Mouse (Mus musculus) kidney, postnatal 14 days (tissue): ENCODE measurements around the gene Pom121.
A peak's percentile ranks its signal among the peaks of the same experiment; 100 is the strongest.
"Not testable (repeated sequence)": the region's sequence is repeated elsewhere in the genome, so short reads cannot be mapped to it uniquely, and the experiment has no call there.

ENCODE experiments used
- DNase-seq: peaks from one replicate; pipeline ENCODE4 v3.0.0; 2022; ENCODE audit warnings: mixed read lengths

The Pom121 gene

GRCm38 (mm10) chr5:135394004-135394823, at the start of gene Pom121:
Gene Pom121 (minus strand): TSS chr5:135394546.
- peak; percentile 92 for DNase-seq

- peak; percentile 75 for DNase-seq
Observed at GRCm38 (mm10) chr5:135442430-135442829, 48.1 kb upstream of the Pom121 start.

DNA sequence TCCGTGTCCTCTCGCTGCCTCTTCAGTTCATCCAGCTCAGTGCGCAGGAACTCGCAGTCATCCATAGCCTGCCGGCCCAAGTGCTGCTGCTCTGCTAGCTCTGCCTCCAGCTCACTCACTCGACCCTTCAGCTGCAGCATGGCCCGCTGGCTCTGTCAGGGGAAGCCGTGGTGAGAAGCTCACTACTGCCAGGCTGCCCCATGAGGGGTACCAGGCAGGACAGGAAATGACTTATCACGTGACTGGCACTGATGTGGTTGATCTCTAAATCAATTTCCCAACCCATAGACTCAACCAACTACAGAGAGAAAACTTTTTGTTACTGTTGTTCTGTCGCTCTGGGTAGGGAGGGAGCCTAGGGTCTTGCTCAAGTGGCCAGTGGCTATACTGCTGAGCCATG, 40.7 kb upstream of the Pom121 start:
- no peak for DNase-seq

DNA sequence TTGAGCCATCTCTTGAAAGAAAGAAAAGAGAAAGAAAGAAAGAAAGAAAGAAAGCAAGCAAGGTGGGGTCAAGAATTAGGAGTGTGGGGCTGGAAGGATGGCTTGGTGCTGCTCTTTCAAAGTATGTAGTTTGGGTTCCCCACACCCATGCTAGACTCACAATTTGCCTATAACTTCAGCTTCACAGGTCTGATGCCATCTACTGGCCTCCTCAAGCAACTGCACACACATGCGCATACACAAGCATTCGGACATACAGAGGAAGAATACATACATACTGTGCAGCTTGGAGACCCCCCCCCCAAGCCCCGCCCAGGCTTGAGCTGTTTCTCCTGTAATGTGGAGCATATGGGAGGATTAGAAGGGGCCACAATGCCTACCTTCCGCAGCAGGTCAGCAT, 39.5 kb upstream of the Pom121 start:
- DNase-seq: no peak

- DNase-seq: peak; percentile 11
Observed at GRCm38 (mm10) chr5:135431111-135431510, 36.8 kb upstream of the Pom121 start.

- peak; percentile 12 for DNase-seq
Observed at GRCm38 (mm10) chr5:135428786-135429185, 34.4 kb upstream of the Pom121 start.

DNA sequence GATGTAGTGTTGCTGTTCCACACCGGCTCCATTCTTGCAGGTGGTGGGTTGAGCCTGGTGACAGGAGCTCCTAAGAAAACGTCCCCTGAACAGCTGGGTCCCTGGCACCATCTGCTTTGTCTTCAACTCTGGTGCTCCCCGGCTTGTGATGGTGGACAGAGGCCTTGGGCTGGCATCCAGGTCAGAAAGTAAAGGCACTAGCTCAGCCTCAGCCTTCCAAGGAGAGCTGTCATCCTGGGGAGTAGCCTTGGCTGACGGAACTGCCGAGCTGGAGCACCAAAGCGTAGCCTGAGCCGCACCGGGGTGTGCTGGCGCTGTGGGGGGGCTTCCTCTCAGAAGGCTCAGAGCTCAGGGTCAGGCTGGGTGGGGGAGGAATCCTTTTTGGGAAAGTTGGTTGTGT, 15.9 kb upstream of the Pom121 start:
- no peak for DNase-seq

GRCm38 (mm10) chr5:135408114-135408513, 13.8 kb upstream of the Pom121 start:
- DNase-seq: no peak

DNA sequence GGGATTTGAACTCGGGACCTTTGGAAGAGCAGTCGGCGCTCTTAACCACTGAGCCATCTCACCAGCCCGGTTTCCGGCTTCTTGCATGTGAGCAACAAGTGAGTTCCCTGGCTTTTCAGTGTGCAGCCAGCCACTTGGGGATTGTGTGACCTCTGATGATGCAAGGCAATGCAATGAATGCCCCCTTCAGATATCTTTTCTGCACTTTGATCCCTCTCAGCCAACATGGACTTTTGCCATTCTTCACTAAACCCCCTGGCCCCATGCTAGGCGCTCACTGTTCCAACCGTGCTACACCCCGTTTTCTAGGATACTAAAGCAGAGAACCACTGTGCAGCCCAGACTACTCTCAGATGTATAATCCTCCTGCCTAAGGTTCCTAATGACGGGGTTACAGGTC, 11.1 kb upstream of the Pom121 start:
- DNase-seq: no peak

DNA sequence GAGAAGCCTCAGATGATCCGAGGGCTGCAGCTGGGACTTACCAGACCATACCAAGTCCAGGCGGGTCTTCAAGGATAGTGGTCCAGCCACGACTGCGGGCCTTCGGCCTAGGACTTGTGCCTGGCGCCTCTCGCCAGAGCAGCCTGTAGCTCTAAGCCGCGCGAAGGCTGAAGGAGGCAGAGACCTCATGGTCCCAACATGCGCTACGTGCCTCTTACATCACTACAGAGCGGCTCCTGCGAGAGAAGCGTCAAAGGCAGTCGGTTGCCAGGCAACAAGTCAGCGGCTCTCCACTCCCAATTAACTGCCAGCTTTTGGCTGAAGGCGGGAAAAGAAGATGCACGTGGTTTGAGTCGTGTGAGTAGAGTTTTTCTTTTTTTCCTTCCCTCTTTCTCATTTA, 10.3 kb upstream of the Pom121 start:
- DNase-seq: peak; percentile 40

- DNase-seq: peak; percentile 83
Observed at GRCm38 (mm10) chr5:135400244-135400643, 5.9 kb upstream of the Pom121 start.

DNA sequence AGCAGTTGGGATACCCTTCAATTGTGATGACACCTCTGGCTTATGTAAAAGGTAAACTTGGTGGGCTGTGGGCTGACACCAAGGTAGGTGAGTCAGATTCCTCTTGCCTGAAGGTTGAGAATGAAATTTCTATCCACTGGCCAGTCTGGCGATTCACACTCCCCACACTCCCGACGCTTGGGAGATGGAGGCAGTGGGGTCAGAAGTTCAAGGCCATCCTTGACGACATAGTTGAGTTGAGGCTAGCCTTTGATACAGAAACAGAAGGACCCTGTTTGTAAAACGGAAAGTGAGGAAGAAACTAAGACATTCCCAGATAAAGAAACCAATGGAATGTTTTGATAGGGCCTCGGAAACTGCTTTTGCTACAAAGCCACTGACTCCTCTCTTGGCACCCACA, 5.0 kb upstream of the Pom121 start:
- no peak for DNase-seq

DNA sequence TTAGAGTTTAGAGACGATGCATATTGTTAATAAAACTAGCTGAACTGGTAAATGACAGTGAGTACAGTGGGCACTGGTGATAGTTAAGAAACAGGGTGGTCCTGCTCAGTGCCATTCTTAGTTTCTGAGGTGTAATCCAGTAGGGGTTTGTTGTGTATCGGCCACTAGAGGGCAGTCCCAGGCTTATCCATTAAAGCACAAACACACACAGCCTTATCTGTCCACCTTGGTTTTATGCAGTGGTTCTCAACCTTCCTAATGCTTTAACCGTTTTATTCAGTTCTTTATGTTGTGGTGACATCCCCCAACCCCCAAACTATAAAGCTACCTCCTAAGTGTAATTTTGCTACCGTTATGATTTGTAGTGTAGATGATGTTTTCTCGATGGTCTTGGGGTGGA, 1.5 kb upstream of the Pom121 start:
- DNase-seq: peak; percentile 56

DNA sequence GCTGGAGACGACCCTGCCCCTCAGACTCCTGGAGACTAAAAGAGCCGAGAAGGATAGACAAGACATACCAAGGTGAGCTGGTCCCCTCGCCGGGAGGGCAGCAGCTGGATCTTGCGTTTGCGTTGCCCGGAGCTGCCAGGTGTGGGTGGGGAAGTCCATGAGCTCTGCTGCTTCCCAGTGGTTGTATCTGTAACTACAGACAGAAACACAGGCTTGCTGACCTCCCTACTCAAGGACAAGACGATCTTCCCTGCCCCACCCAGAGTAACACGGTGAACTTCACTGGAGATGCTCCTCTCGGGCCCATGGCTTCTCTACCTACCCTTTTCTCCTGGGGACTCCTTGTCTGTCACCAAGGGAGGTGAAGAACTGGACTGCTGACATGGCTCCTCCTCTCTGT, 10.6 kb downstream of the Pom121 start:
- DNase-seq: no peak

- DNase-seq: no peak
Observed at GRCm38 (mm10) chr5:135382746-135383145, 11.6 kb downstream of the Pom121 start.

DNA sequence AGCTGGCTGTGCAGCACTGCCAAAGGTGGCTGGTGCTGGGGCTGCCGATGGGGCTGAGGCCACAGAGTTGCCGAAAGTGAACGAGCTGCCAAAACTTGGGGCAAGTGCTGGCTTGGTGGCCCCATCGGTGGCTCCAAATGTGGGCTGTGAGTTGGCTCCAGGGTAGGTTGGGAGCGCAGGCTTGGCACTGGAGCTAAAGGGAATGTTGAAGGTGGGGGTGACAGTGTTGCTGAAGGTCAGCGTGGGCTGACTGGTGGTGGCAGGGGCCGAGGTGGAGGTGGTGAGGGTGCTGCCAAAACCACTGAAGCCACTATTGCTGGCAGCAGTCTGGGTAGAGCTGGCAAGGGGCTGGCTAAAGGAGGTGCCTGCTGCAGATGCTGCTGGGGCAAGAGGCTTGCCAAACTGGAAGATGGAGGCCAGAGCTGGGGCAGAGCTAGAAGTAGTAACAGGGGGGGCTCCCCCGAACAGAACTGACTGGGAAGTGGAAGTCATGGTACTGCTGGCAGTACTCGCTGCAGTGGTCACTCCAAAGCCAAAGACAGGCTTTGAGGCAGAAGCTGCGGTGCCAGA, 12.9 kb downstream of the Pom121 start:
- no peak for DNase-seq

DNA sequence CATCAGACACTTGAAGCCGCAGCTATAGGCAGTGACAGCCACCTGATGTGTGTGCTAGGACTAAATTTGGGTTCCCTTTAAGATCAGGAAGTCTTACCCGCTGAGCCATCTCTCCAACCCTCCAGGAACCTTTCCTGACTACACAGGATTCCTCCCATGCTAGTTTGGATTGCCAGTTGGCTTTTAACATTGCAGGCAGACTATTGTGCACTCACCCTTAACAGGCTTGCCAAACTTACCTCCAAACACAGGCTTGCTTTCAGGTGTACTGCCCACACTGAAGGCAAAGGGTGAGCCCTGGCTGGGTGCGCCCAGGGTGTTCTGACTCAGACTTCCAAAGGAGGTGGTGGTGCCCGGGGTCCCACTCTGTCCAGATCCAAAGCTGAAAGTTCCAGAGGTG, 13.7 kb downstream of the Pom121 start:
- DNase-seq: no peak

DNA sequence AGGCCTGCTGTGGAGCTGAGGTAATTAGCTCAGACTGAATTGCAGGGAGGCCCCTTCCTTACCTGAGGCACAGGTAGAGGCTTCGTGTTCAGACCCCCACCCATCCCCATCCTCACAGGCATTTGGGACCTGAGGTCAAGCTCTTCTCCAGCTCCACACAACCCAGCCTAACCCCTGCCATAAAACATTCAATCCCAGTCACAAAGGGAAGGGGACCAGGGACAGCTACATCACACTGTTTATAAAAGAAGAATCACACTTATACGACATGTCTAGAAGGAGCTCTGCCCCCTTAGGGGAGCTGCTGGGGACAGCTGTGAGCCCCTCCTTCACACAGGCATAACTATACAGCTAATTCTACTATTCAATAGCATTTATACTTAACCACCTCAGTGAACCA, 18.0 kb downstream of the Pom121 start:
- no peak for DNase-seq

DNA sequence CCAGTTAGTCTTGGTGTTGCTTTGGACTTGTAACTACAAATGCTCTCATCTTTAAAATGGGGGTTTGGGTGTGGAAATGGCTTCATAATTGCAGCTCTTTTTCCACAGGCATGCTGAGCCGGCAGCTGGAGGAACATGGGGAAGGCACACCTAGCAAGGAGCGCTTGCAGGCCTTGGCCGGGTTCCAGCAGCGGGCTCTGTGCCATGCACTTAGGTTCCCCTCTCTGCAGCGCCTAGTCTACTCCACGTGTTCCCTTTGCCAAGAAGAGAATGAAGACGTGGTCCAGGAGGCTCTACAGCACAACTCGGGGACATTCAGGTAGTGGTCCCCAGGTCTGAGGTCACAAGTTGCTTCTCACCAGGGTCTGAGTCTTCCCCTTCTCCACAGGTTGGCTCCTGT, 19.2 kb downstream of the Pom121 start:
- peak; percentile 52 for DNase-seq

DNA sequence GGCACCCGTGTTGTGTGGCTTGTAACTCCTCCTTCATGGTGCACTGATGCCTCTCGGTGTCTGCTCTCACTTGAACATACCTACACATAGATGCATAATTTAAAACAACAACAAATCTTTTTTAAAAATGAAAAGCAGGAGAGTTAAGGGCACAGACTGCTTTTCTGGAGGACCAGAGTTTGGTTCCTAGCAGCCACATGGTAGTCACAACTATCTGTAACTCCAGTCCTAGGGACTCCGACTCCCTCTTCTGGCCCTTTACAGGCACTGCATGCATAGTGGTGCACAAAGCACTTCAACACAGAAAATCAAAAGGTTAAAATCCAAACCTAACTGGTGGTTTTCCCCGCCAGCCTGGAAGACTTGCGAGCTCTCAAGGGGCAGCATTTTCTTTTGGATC, 20.7 kb downstream of the Pom121 start:
- no peak for DNase-seq

DNA sequence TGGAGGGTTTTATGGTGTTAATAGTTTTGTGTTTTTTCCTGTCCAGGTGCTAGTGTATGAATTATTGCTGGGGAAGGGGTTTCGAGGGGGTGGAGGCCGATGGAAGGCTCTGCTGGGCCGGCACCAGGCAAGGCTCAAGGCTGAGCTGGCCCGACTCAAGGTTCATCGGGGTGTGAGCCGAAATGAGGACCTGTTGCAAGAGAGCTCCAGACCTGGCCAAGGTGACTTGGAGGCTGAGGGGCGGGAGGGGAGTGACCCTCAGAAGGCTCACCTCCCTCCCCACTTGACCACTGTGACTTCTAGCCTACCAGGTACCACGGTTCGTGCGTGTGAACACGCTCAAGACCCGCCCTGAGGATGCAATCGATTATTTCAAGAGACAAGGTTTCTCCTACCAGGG, 23.2 kb downstream of the Pom121 start:
- DNase-seq: no peak

DNA sequence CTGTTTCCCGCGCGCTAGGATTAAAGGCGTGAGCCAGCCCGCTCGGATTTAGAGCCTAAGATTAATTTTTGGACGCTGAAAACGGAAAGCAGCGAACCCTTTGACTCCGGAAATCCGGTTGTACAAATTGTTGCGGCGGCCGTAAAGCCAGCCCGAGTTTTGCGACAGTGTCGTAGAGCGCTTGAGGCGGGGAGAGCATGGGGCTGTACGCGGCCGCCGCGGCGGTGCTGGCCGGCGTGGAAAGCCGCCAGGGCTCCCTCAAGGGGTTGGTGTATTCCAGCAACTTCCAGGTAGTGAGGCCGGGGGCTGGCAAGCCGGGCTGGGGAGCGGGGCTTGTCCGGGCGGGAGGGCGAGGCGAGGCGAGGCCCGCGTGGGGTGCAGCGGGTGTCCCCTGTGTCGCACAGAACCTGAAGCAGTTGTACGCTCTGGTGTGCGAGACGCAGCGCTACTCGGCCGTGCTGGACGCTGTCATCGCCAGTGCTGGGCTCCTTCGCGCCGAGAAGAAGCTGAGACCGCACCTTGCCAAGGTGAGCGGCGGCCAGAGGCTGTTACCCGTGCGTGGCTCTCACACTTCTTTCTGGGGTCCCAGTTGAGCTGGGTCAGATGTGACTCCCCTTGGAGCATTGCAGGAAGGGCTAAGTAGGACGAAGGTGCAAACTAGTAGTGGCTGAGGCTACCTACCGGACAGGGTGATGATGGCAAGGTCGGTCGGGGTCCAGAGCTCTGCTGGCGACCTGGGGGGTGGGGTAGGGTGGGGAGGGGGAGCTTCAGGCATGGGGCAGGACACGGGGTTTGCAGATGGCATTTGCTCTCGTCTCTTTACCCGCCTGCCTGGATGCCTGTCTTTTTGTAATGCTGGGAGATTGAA, 24.3 kb downstream of the Pom121 start, which contains the start of gene Nsun5:
Gene Nsun5 (plus strand): TSS at position 167 of the 868 bp plus-strand sequence.
- peak; percentile 96 for DNase-seq

GRCm38 (mm10) chr5:135369196-135369595, 25.1 kb downstream of the Pom121 start:
- not testable (repeated sequence) for DNase-seq

GRCm38 (mm10) chr5:135368312-135368711, 26.0 kb downstream of the Pom121 start:
- no peak for DNase-seq
